Mouse (Mus musculus): ENCODE measurements around the gene Rps27l. TPM values are rescaled to one million over a fixed set of nuclear protein-coding genes. Genes with fewer than 3 reads are reported as not detected.

The Rps27l gene
- polyA plus RNA-seq, 1 experiment from 2014 or later: 251 TPM

DNA sequence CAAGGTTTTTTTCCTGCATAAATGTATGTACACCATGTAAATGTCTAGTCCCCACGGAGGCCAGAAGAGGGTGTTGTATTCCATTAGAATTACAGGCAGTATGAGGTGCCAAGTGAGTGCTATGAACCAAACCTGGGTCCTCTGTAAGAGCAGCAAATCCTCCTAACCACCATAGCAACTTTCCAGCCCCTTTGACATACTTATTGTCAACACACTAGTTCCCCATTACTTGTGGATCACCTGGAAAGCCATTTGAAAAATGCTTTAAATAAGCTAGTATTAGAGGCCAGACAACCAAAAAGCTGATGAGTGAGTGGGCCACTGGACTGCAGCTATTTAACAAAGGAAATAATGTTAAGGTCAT, 28.0 kb upstream of the Rps27l start:
- peak overlapping the region; percentile 93; the same call in 1 of the 2 replicates for H3K4me3 ChIP-seq (replicated peaks; ENCODE audit: low read depth, low read length)
- WGBS: 65% methylated on average over 1 of the region's 1 CpGs
- peaks cover 12% of the 10 kb centered on the region for H3K4me1 ChIP-seq (ENCODE audit: control insufficient read depth, insufficient read depth, low read length)
- no peaks in the 10 kb centered on the region for H3K27me3 ChIP-seq (ENCODE audit: control insufficient read depth, insufficient read depth, low read length)
- no peaks in the 10 kb centered on the region for H3K9me3 ChIP-seq (ENCODE audit: control insufficient read depth, low read length)
- no peak overlapping the region for H3K9ac ChIP-seq (replicated peaks; ENCODE audit: low read length)
- no peaks in the 10 kb centered on the region for H3K36me3 ChIP-seq (ENCODE audit: control insufficient read depth, insufficient read depth, low read length)
- DNase-seq: no peak
- ATAC-seq (ENCODE audit: low FRiP score, low TSS enrichment): no peak
- peak overlapping the region; percentile 79 for H3K4me2 ChIP-seq (ENCODE audit: low read length)
- no peak overlapping the region for H3K27ac ChIP-seq (replicated peaks; ENCODE audit: low read depth, low read length)

GRCm38 (mm10) chr9:66918672-66919330, 27.1 kb upstream of the Rps27l start:
- Histone ChIP-seq H3K27me3 (ENCODE audit: control insufficient read depth, insufficient read depth, low read length) (no peaks in the 10 kb centered on the region), H3K36me3 (ENCODE audit: control insufficient read depth, insufficient read depth, low read length) (no peaks in the 10 kb centered on the region), H3K27ac (replicated peaks; ENCODE audit: low read depth, low read length) (peak overlapping the region; percentile 89), H3K4me1 (ENCODE audit: control insufficient read depth, insufficient read depth, low read length) (peaks cover 12% of the 10 kb centered on the region), H3K4me3 (replicated peaks; ENCODE audit: low read depth, low read length) (peak overlapping the region; percentile 93), H3K4me2 (ENCODE audit: low read length) (peak overlapping the region; percentile 79), H3K9me3 (ENCODE audit: control insufficient read depth, low read length) (no peaks in the 10 kb centered on the region), H3K9ac (replicated peaks; ENCODE audit: low read length) (peak overlapping the region; percentile 93)
- no peak for DNase-seq
- WGBS: 3% methylated on average over 27 of the region's 27 CpGs
- ATAC-seq (ENCODE audit: low FRiP score, low TSS enrichment): no peak

DNA sequence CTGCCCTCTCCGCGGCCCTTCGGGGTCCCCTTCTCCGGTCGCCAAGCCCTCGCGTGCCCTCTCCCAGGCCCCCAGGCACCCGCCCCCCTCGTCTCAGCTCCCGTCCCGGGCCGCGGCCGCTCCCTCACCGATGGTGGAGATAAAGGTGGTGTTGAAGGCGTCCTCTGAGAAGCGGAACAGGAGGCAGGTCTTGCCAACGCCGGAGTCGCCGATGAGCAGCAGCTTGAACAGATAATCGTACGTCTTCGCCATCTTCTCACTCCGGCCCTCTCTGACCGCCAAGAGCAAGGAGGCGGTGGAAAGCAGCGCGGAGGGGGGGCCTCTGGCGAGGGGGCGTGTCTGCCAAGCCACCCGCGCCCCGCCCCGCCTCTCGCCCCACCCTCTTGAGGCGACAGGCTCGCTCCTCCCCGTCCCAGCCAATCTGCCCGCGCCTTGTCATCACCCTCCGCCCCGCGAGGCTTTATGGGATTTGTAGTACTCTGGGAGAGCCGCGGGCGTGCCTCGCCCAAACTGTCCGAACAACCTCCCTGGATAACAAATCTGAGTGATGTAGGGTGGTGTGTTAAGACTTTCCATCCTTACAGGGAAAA, 26.4 kb upstream of the Rps27l start, which contains the start of gene Rab8b:
TSS of gene Rab8b (minus strand) at position 306 of the 590 bp plus-strand sequence.
- DNase-seq (peak; percentile 99), ATAC-seq (ENCODE audit: low FRiP score, low TSS enrichment) (peak; percentile 99)
- no peaks in the 10 kb centered on the region for H3K27me3 ChIP-seq (ENCODE audit: control insufficient read depth, insufficient read depth, low read length)
- H3K9me3 ChIP-seq (ENCODE audit: control insufficient read depth, low read length): no peaks in the 10 kb centered on the region
- H3K36me3 ChIP-seq (ENCODE audit: control insufficient read depth, insufficient read depth, low read length): no peaks in the 10 kb centered on the region
- H3K4me3 ChIP-seq (replicated peaks; ENCODE audit: low read depth, low read length): peak within 1 kb of the TSS; percentile 93
- H3K9ac ChIP-seq (replicated peaks; ENCODE audit: low read length): peak within 1 kb of the TSS; percentile 93
- peak within 1 kb of the TSS; percentile 79 for H3K4me2 ChIP-seq (ENCODE audit: low read length)
- H3K27ac ChIP-seq (replicated peaks; ENCODE audit: low read depth, low read length): peak within 1 kb of the TSS; percentile 89
- under 1% methylated on average over 49 of the region's 49 CpGs for WGBS
- peaks cover 12% of the 10 kb centered on the region for H3K4me1 ChIP-seq (ENCODE audit: control insufficient read depth, insufficient read depth, low read length)

- 2% methylated on average over 14 of the region's 14 CpGs for WGBS
- DNase-seq (no peak), ATAC-seq (ENCODE audit: low FRiP score, low TSS enrichment) (peak; percentile 40)
Measured at GRCm38 (mm10) chr9:66919981-66920380, 25.9 kb upstream of the Rps27l start.

GRCm38 (mm10) chr9:66920488-66921279, 25.2 kb upstream of the Rps27l start:
- H3K36me3 ChIP-seq (ENCODE audit: control insufficient read depth, insufficient read depth, low read length): no peaks in the 10 kb centered on the region
- no peaks in the 10 kb centered on the region for H3K27me3 ChIP-seq (ENCODE audit: control insufficient read depth, insufficient read depth, low read length)
- H3K4me3 ChIP-seq (replicated peaks; ENCODE audit: low read depth, low read length): peak overlapping the region; percentile 93; the same call in 1 of the 2 replicates
- H3K4me2 ChIP-seq (ENCODE audit: low read length): peak overlapping the region; percentile 79
- H3K4me1 ChIP-seq (ENCODE audit: control insufficient read depth, insufficient read depth, low read length): peaks cover 12% of the 10 kb centered on the region
- no peak overlapping the region for H3K27ac ChIP-seq (replicated peaks; ENCODE audit: low read depth, low read length)
- H3K9ac ChIP-seq (replicated peaks; ENCODE audit: low read length): no peak overlapping the region
- ATAC-seq (ENCODE audit: low FRiP score, low TSS enrichment) (no peak), DNase-seq (peak; percentile 33)
- 9% methylated on average over 6 of the region's 6 CpGs for WGBS
- no peaks in the 10 kb centered on the region for H3K9me3 ChIP-seq (ENCODE audit: control insufficient read depth, low read length)

More at GRCm38 (mm10) chr9:66919981-66920380, 25.9 kb upstream of the Rps27l start:
- Histone ChIP-seq H3K27ac (replicated peaks; ENCODE audit: low read depth, low read length) (peak overlapping the region; percentile 79), H3K9ac (replicated peaks; ENCODE audit: low read length) (peak overlapping the region; percentile 48), H3K4me2 (ENCODE audit: low read length) (peak overlapping the region; percentile 79), H3K4me1 (ENCODE audit: control insufficient read depth, insufficient read depth, low read length) (peaks cover 12% of the 10 kb centered on the region), H3K27me3 (ENCODE audit: control insufficient read depth, insufficient read depth, low read length) (no peaks in the 10 kb centered on the region), H3K36me3 (ENCODE audit: control insufficient read depth, insufficient read depth, low read length) (no peaks in the 10 kb centered on the region), H3K4me3 (replicated peaks; ENCODE audit: low read depth, low read length) (peak overlapping the region; percentile 93), H3K9me3 (ENCODE audit: control insufficient read depth, low read length) (no peaks in the 10 kb centered on the region)

- H3K4me3 ChIP-seq (replicated peaks; ENCODE audit: low read depth, low read length): no peak overlapping the region
- H3K27ac ChIP-seq (replicated peaks; ENCODE audit: low read depth, low read length): no peak overlapping the region
- no peak overlapping the region for H3K4me2 ChIP-seq (ENCODE audit: low read length)
- H3K9me3 ChIP-seq (ENCODE audit: control insufficient read depth, low read length): no peaks in the 10 kb centered on the region
- H3K27me3 ChIP-seq (ENCODE audit: control insufficient read depth, insufficient read depth, low read length): no peaks in the 10 kb centered on the region
- WGBS: 96% methylated on average over 1 of the region's 1 CpGs
- peaks cover 12% of the 10 kb centered on the region for H3K4me1 ChIP-seq (ENCODE audit: control insufficient read depth, insufficient read depth, low read length)
- H3K9ac ChIP-seq (replicated peaks; ENCODE audit: low read length): no peak overlapping the region
- no peak for ATAC-seq (ENCODE audit: low FRiP score, low TSS enrichment)
- no peaks in the 10 kb centered on the region for H3K36me3 ChIP-seq (ENCODE audit: control insufficient read depth, insufficient read depth, low read length)
- DNase-seq: no peak
Measured at GRCm38 (mm10) chr9:66922076-66922475, 23.8 kb upstream of the Rps27l start.

DNA sequence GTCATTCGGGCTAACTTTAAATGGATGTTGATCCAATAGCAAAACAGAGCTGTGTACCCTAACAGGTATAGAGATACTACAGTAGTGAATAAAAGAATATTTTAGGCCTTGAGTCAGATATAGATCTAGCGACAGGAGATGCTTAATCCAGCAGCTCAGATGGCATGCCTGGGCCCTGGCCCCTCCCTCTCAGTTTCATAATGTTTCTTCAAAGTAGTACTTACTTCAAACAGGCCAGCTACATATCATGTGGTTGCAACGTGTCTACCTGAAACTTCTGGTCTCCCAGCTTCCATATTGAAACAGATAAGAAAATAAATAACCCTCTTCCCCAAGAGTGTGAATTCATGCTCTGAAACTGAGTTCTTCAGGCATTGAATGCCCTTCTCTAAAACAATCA, 20.0 kb upstream of the Rps27l start:
- no peak overlapping the region for H3K4me3 ChIP-seq (replicated peaks; ENCODE audit: low read depth, low read length)
- H3K27me3 ChIP-seq (ENCODE audit: control insufficient read depth, insufficient read depth, low read length): no peaks in the 10 kb centered on the region
- H3K27ac ChIP-seq (replicated peaks; ENCODE audit: low read depth, low read length): no peak overlapping the region
- H3K36me3 ChIP-seq (ENCODE audit: control insufficient read depth, insufficient read depth, low read length): no peaks in the 10 kb centered on the region
- ATAC-seq (ENCODE audit: low FRiP score, low TSS enrichment) (no peak), DNase-seq (no peak)
- 80% methylated on average over 3 of the region's 3 CpGs for WGBS
- no peak overlapping the region for H3K4me2 ChIP-seq (ENCODE audit: low read length)
- no peak overlapping the region for H3K9ac ChIP-seq (replicated peaks; ENCODE audit: low read length)
- no peaks in the 10 kb centered on the region for H3K9me3 ChIP-seq (ENCODE audit: control insufficient read depth, low read length)
- H3K4me1 ChIP-seq (ENCODE audit: control insufficient read depth, insufficient read depth, low read length): 0 out of 2 replicates have a peak, but pooled peaks cover 3% of the 10 kb centered on the region

DNA sequence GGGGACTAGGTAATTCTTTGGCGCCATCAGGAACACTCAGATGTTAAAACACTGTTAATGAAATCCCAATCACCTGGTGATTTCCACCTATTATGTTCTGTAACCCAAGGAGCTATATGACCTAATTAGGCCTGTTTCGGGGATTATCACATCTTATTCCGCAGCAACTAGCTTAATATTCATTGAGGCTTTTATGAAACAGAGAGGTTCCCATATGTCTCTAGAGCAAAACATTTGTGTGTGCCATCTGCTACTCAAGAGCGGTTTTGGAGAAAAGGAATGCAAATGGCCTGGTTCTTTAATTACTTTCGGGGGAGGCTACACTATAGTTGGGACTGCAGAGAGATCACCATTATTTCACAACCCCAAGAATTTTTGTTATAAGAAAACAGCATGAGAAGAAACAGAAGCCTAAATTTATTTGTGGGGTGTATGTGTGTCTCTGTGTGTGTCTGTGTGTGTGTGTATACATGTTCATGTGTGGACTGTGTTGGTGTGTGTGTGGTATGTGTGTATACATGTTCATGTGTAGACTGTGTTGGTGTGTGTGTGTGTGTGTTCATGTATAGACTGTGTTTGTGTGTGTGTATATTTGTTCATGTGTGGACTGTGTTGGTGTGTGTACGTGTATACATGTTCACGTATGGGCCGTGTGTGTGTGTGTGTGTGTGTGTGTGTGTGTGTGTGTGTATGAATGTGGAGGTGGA, 18.0 kb upstream of the Rps27l start:
- Histone ChIP-seq H3K4me2 (ENCODE audit: low read length) (no peak overlapping the region), H3K4me1 (ENCODE audit: control insufficient read depth, insufficient read depth, low read length) (0 out of 2 replicates have a peak, but pooled peaks cover 3% of the 10 kb centered on the region), H3K4me3 (replicated peaks; ENCODE audit: low read depth, low read length) (no peak overlapping the region), H3K27ac (replicated peaks; ENCODE audit: low read depth, low read length) (no peak overlapping the region), H3K36me3 (ENCODE audit: control insufficient read depth, insufficient read depth, low read length) (no peaks in the 10 kb centered on the region), H3K27me3 (ENCODE audit: control insufficient read depth, insufficient read depth, low read length) (no peaks in the 10 kb centered on the region), H3K9me3 (ENCODE audit: control insufficient read depth, low read length) (no peaks in the 10 kb centered on the region), H3K9ac (replicated peaks; ENCODE audit: low read length) (no peak overlapping the region)
- DNase-seq: peak; percentile 18
- 63% methylated on average over 8 of the region's 8 CpGs for whole genome bisulfite sequencing
- ATAC-seq (ENCODE audit: low FRiP score, low TSS enrichment): no peak
